Mouse (Mus musculus) stomach, adult 2 months (tissue): ENCODE measurements around the gene Mettl24. TPM values are rescaled to one million over a fixed set of nuclear protein-coding genes. Genes with fewer than 3 reads are reported as not detected.

Experiments used
- polyA plus RNA-seq: library from polyadenylated mRNA; depleted of rRNA; stranded (reverse); fragments of >200 nt; gene quantifications from 2 replicates; pipeline ENCODE4 v1.2.3, GENCODE M21; 2012; rRNA removed

Gene Mettl24
- polyA plus RNA-seq, result 2.0 and 3.0 TPM in 2 replicates

GRCm38 (mm10) chr10:40683092-40683867 is at the start of gene Mettl24:
Gene Mettl24, plus strand, starts transcription at chr10:40683282.

Other genes starting within 250 kb of the Mettl24 start
- gene Slc22a16, start 112.9 kb upstream of the Mettl24 start, polyA plus RNA-seq, result not detected in 2 replicates
- 3.0 and 5.1 TPM in 2 replicates for gene Ddo, start 53.3 kb upstream of the Mettl24 start, polyA plus RNA-seq
- gene Cdc40, start 200.0 kb downstream of the Mettl24 start, polyA plus RNA-seq, result 5.0 and 5.6 TPM in 2 replicates
- 1.8 and 2.4 TPM in 2 replicates for gene Wasf1, start 200.2 kb downstream of the Mettl24 start, polyA plus RNA-seq